Mouse (Mus musculus) spleen, adult 2 months (tissue): Measurements from ENCODE around the gene Olfr305. TPM values are rescaled to one million over a fixed set of nuclear protein-coding genes. Genes with fewer than 3 reads are reported as not detected.
"Not testable (repeated sequence)": the region's sequence is repeated elsewhere in the genome, so short reads cannot be mapped to it uniquely, and the experiment has no call there.

Experiments used
- DNase-seq, 2 experiments: peaks; one replicate each; pipeline versions ENCODE4 v3.0.0 to v3.0.0-alpha.2; 2012 to 2021; ENCODE audit warnings: low spot score in 2 of 2, low read depth in 1 of 2
- H3K27ac ChIP-seq: fragments of 200-500 bp; 2 replicates; pipeline ENCODE4 v1.5.1; 2012; ENCODE audit warnings: low read length, inconsistent platforms; ENCODE audit not compliant: insufficient read depth
- H3K27me3 ChIP-seq: fragments of 200-500 bp; 2 replicates; pipeline ENCODE4 v1.6.1; 2012; ENCODE audit warnings: mild to moderate bottlenecking, moderate library complexity, low read length, inconsistent platforms; ENCODE audit not compliant: control insufficient read depth, insufficient read depth
- H3K36me3 ChIP-seq: fragments of 200-500 bp; 2 replicates; pipeline ENCODE4 v1.6.1; 2012; ENCODE audit warnings: mild to moderate bottlenecking, low read length, inconsistent platforms; ENCODE audit not compliant: control insufficient read depth, insufficient read depth
- H3K4me1 ChIP-seq: fragments of 200-500 bp; 2 replicates; pipeline ENCODE4 v1.6.1; 2011; ENCODE audit warnings: inconsistent platforms; ENCODE audit not compliant: control insufficient read depth, insufficient read depth, insufficient read length
- H3K4me3 ChIP-seq: fragments of 200-500 bp; 2 replicates; pipeline ENCODE4 v1.5.1; 2011; ENCODE audit warnings: mild to moderate bottlenecking, inconsistent platforms; ENCODE audit not compliant: insufficient read depth, insufficient read length; ENCODE audit errors: extremely low read depth
- CTCF ChIP-seq: fragments of 200-500 bp; IDR thresholded peaks from 2 replicates; pipeline ENCODE4 v1.5.1; 2011; ENCODE audit warnings: mild to moderate bottlenecking, inconsistent platforms; ENCODE audit not compliant: insufficient read depth, insufficient read length, insufficient replicate concordance; ENCODE audit errors: extremely low read depth
- POLR2A ChIP-seq: fragments of 200-500 bp; IDR thresholded peaks from 2 replicates; pipeline ENCODE4 v1.6.1; 2011; ENCODE audit warnings: low read depth, low read length, inconsistent platforms
- WGBS: fragments of 180-500 bp; shearing (Covaris S2); methylation state at CpG from one replicate; pipeline ENCODE4 v1.1.7; 2018; 5-methylcytosine and 5-hydroxymethylcytosine counted together
- polyA plus RNA-seq: library from polyadenylated mRNA; depleted of rRNA; stranded (reverse); fragments of >200 nt; gene quantifications from 2 replicates; pipeline ENCODE4 v1.2.3, GENCODE M21; 2012; rRNA removed

Gene Olfr305
- not detected in 2 replicates for polyA plus RNA-seq

GRCm38 (mm10) chr7:86366828-86367227 is at the start of gene Olfr305:
Gene Olfr305, minus strand, starts transcription at chr7:86366928.
- 78% methylated on average over 1 of the region's 1 CpGs for WGBS
- Histone ChIP-seq H3K27ac (no peak within 1 kb of the TSS), H3K4me3 (no peak within 1 kb of the TSS), H3K4me1 (no peaks in the 10 kb centered on the region), H3K27me3 (no peaks in the 10 kb centered on the region), H3K36me3 (no peaks in the 10 kb centered on the region)
- TF ChIP-seq CTCF (no peak), POLR2A (no peak)
- DNase-seq = no peak

- H3K27ac ChIP-seq = no peak within 1 kb of the TSS
- H3K36me3 ChIP-seq = no peaks in the 10 kb centered on the region
- WGBS = 81% methylated on average over 2 of the region's 2 CpGs
- no peak for TF ChIP-seq CTCF
- TF ChIP-seq POLR2A = no peak
- H3K4me3 ChIP-seq = no peak within 1 kb of the TSS
- H3K4me1 ChIP-seq = no peaks in the 10 kb centered on the region
- no peaks in the 10 kb centered on the region for H3K27me3 ChIP-seq
- no peak for DNase-seq
These were observed 36.8 kb upstream of the Olfr305 start, which contains the start of gene Olfr301 for GRCm38 (mm10) chr7:86403546-86403945. Gene Olfr301, plus strand, starts transcription at chr7:86403846.

GRCm38 (mm10) chr7:86397689-86398088 is 31.0 kb upstream of the Olfr305 start, which contains the start of gene Olfr303:
Gene Olfr303, minus strand, starts transcription at chr7:86397789.
- H3K4me1 ChIP-seq = no peaks in the 10 kb centered on the region
- TF ChIP-seq POLR2A = no peak
- TF ChIP-seq CTCF = no peak
- no peaks in the 10 kb centered on the region for H3K27me3 ChIP-seq
- no peak within 1 kb of the TSS for H3K4me3 ChIP-seq
- H3K36me3 ChIP-seq = no peaks in the 10 kb centered on the region
- no peak within 1 kb of the TSS for H3K27ac ChIP-seq
- DNase-seq = no peak

- H3K36me3 ChIP-seq = no peaks in the 10 kb centered on the region
- 49% methylated on average over 1 of the region's 1 CpGs for WGBS
- H3K4me1 ChIP-seq = no peaks in the 10 kb centered on the region
- H3K27ac ChIP-seq = no peak within 1 kb of the TSS
- DNase-seq = no peak
- H3K4me3 ChIP-seq = no peak within 1 kb of the TSS
- TF ChIP-seq CTCF = no peak
- no peak for TF ChIP-seq POLR2A
- no peaks in the 10 kb centered on the region for H3K27me3 ChIP-seq
These were observed 19.8 kb upstream of the Olfr305 start, which contains the start of gene Olfr304 for GRCm38 (mm10) chr7:86386558-86386957. Gene Olfr304, minus strand, starts transcription at chr7:86386658.

- no peaks in the 10 kb centered on the region for H3K4me1 ChIP-seq
- H3K36me3 ChIP-seq = no peaks in the 10 kb centered on the region
- H3K27me3 ChIP-seq = no peaks in the 10 kb centered on the region
- no peak for DNase-seq
- H3K4me3 ChIP-seq = no peak overlapping the region
- WGBS = 67% methylated on average over 3 of the region's 3 CpGs
- no peak for TF ChIP-seq POLR2A
- TF ChIP-seq CTCF = no peak
- H3K27ac ChIP-seq = no peak overlapping the region
These were observed 19.0 kb upstream of the Olfr305 start for GRCm38 (mm10) chr7:86385769-86386168.

GRCm38 (mm10) chr7:86346296-86346695 is 20.4 kb downstream of the Olfr305 start:
- not testable (repeated sequence) for H3K36me3 ChIP-seq, DNase-seq, H3K4me1 ChIP-seq, H3K4me3 ChIP-seq, H3K27me3 ChIP-seq, H3K27ac ChIP-seq
- 85% methylated on average over 9 of the region's 9 CpGs for WGBS

GRCm38 (mm10) chr7:86344253-86344652 is 22.5 kb downstream of the Olfr305 start:
- no peaks in the 10 kb centered on the region for H3K36me3 ChIP-seq
- H3K27ac ChIP-seq = no peak overlapping the region
- WGBS = 69% methylated on average over 3 of the region's 3 CpGs
- H3K4me1 ChIP-seq = no peaks in the 10 kb centered on the region
- TF ChIP-seq CTCF = no peak
- TF ChIP-seq POLR2A = no peak
- no peak for DNase-seq
- H3K27me3 ChIP-seq = no peaks in the 10 kb centered on the region
- H3K4me3 ChIP-seq = no peak overlapping the region
